Mouse (Mus musculus): ENCODE measurements around the gene Grb2.

DNA sequence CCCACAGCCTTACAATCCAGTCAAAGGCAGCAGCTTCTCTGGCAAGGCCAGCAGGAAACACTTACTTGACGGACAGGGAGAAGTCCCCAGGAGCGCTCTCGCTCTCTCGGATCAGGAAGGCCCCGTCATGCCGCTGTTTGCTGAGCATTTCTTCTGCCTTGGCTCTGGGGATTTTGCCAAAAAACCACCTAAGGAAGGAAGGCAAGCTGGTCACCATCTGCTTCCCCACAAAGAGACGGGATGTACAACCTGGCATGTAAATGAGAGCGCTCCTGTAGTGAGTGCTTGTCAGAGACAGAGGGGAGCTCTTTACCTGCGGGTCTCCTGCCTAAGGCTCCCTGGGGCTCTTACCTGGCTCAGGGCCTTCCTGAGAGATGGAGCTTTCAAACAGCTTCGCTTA is 58.7 kb downstream of the Grb2 start:
- TF ChIP-seq CTCF (IDR thresholded peaks at IDR 0.05; ENCODE audit: low read depth) = no peak
- TF ChIP-seq EP300 (optimal IDR thresholded peaks at IDR 0.05) = no peak
